ENCODE assay signal across 16 mouse cellular contexts in genomic region chr11:69102403-69102725, GRCm38 (mm10). TPM values are rescaled to one million over a fixed set of nuclear protein-coding genes. Genes with fewer than 3 reads are reported as not detected.
DNase-seq lines count a peak whose midpoint lies in the region; ATAC-seq and TF ChIP-seq lines count a peak whose summit lies in the region.
"Had no signal": no experiment of that assay in that cellular context is flagged by ENCODE, and none has a peak within 500 bp of the region (broad histone marks: within the 10 kb centered on the region; RNA-seq: fewer than 3 reads in every experiment).

No protein-coding gene starts in this region.

- H3K9me3 ChIP-seq in kidney, embryonic 16.5 days (ENCODE audit: low read length): no peaks in the 10 kb centered on the region
- H3K9me3 ChIP-seq: neural tube, embryonic 12.5 days had no signal

- WGBS in thymus, adult 2 months: 98% methylated on average over 7 of the region's 7 CpGs
- WGBS in kidney, embryonic 16.5 days: 92% methylated on average over 7 of the region's 7 CpGs

- H3K4me1 ChIP-seq in thymus, adult 2 months (replicated peaks; ENCODE audit: control insufficient read depth, insufficient read depth, low read length): peaks cover 31% of the 10 kb centered on the region
- peaks cover 32% of the 10 kb centered on the region for H3K4me1 ChIP-seq in kidney, embryonic 16.5 days (ENCODE audit: insufficient read depth, low read length)

- peak; percentile 44 for DNase-seq in cerebellum, adult 11 months
- DNase-seq in layer of hippocampus, adult 11-12 months (ENCODE audit: low spot score): peak; percentile 37
- no peak for DNase-seq in layer of hippocampus, postnatal 36 days
- DNase-seq in thymus, postnatal 4 days: peak; percentile 8
- no peak for DNase-seq in thymus, adult 2 months
- no peak for DNase-seq in kidney, postnatal 4 days
- DNase-seq: embryo, embryonic 11 days; lung, postnatal 36 days; midbrain, embryonic 14.5 days; retina, postnatal 1 day had no signal

- H3K4me2 ChIP-seq in kidney, embryonic 16.5 days (replicated peaks; ENCODE audit: low read depth, low read length): no peak overlapping the region
- H3K4me2 ChIP-seq: neural tube, embryonic 12.5 days had no signal

- H3K27ac ChIP-seq in thymus, adult 2 months (ENCODE audit: control insufficient read depth, insufficient read depth, low read length): no peak overlapping the region
- H3K27ac ChIP-seq in kidney, embryonic 16.5 days (ENCODE audit: low read length): no peak overlapping the region
- H3K27ac ChIP-seq: neural tube, embryonic 12.5 days had no signal

- H3K27me3 ChIP-seq in thymus, adult 2 months (ENCODE audit: control insufficient read depth, insufficient read depth, low read length): no peaks in the 10 kb centered on the region
- H3K27me3 ChIP-seq in kidney, embryonic 16.5 days (ENCODE audit: insufficient read depth, low read length): no peaks in the 10 kb centered on the region
- H3K27me3 ChIP-seq: neural tube, embryonic 12.5 days had no signal

- TF ChIP-seq POLR2A in thymus, adult 2 months (IDR thresholded peaks at IDR 0.05; ENCODE audit: control insufficient read depth, extremely low read depth, insufficient read depth, low read length, poor library complexity): no peak

- no peak overlapping the region for H3K9ac ChIP-seq in kidney, embryonic 16.5 days (replicated peaks; ENCODE audit: low read length)
- H3K9ac ChIP-seq: neural tube, embryonic 12.5 days had no signal

- peaks cover 46% of the 10 kb centered on the region for H3K36me3 ChIP-seq in thymus, adult 2 months (ENCODE audit: control insufficient read depth, insufficient read depth, low read length)
- peaks cover 62% of the 10 kb centered on the region for H3K36me3 ChIP-seq in kidney, embryonic 16.5 days (ENCODE audit: insufficient read depth, low read length)

- ATAC-seq in cerebellum, adult (ENCODE audit: insufficient number of reproducible peaks, low FRiP score, low TSS enrichment): no peak
- ATAC-seq in kidney, embryonic 16.5 days (ENCODE audit: low FRiP score, low TSS enrichment): no peak

- no peak overlapping the region for H3K4me3 ChIP-seq in thymus, adult 2 months (ENCODE audit: control insufficient read depth, insufficient read depth, low read length)
- H3K4me3 ChIP-seq in kidney, embryonic 16.5 days (ENCODE audit: low read length): no peak overlapping the region
- H3K4me3 ChIP-seq: erythroblast, embryonic 14.5 days; neural tube, embryonic 12.5 days had no signal

- no peak for TF ChIP-seq CTCF in thymus, adult 2 months (IDR thresholded peaks at IDR 0.05; ENCODE audit: borderline replicate concordance, control insufficient read depth, extremely low read depth, insufficient read depth, low read length, poor library complexity)

RNA-seq across cellular contexts. Expression of gene Per1, which starts 7.3 kb away (rescaled TPM):
- total RNA-seq in layer of hippocampus, postnatal 36 days (2021): 10 to 100 TPM; 78.2 to 92.8 TPM
- polyA plus RNA-seq in thymus, adult 2 months (2012; rRNA removed): 28.0 and 29.6 TPM in 2 replicates
- polyA plus RNA-seq in kidney, embryonic 16.5 days (2015; fragmentation: Nextera tagmentation; extraction: Ambion mirVana): 11.4 and 15.6 TPM in 2 replicates

RNA-seq across cellular contexts. Expression of gene Vamp2, which starts 14.1 kb away (rescaled TPM):
- total RNA-seq in layer of hippocampus, postnatal 36 days (2021): 100 to 1,000 TPM; 962 to 984 TPM
- polyA plus RNA-seq in thymus, adult 2 months (2012; rRNA removed): 159 and 175 TPM in 2 replicates
- polyA plus RNA-seq in kidney, embryonic 16.5 days (2015; fragmentation: Nextera tagmentation; extraction: Ambion mirVana): 81.5 and 114 TPM in 2 replicates

RNA-seq across cellular contexts. Expression of gene Hes7, which starts 17.8 kb away (rescaled TPM):
- 1 to 10 TPM in 1 of 2 experiments, under 1 TPM in 1; 0.68 to 1.1 TPM for total RNA-seq in layer of hippocampus, postnatal 36 days (2021)
- polyA plus RNA-seq in thymus, adult 2 months (2012; rRNA removed): 0.69 and 1.1 TPM in 2 replicates
- 0.39 and 0.51 TPM in 2 replicates for polyA plus RNA-seq in kidney, embryonic 16.5 days (2015; fragmentation: Nextera tagmentation; extraction: Ambion mirVana)
- total RNA-seq: liver, adult 2 months had no signal

RNA-seq across cellular contexts. Expression of gene 9130213A22Rik, which starts 20.0 kb away (rescaled TPM):
- total RNA-seq in layer of hippocampus, postnatal 36 days (2021): 1 to 10 TPM in 1 of 2 experiments, under 1 TPM in 1; 0.96 to 1.2 TPM
- polyA plus RNA-seq in thymus, adult 2 months (2012; rRNA removed): 0.65 and 1.3 TPM in 2 replicates
- polyA plus RNA-seq in kidney, embryonic 16.5 days (2015; fragmentation: Nextera tagmentation; extraction: Ambion mirVana): 0.33 and 0.42 TPM in 2 replicates
- total RNA-seq: liver, adult 2 months had no signal
- polyA plus RNA-seq: erythroblast, embryonic 14.5 days; neural tube, embryonic 12.5 days had no signal

RNA-seq across cellular contexts. Expression of gene Aloxe3, which starts 23.3 kb away (rescaled TPM):
- total RNA-seq in layer of hippocampus, postnatal 36 days (2021): 1 to 10 TPM; 6.6 to 6.9 TPM
- 2.0 and 2.5 TPM in 2 replicates for polyA plus RNA-seq in thymus, adult 2 months (2012; rRNA removed)
- 0.32 and 0.76 TPM in 2 replicates for polyA plus RNA-seq in kidney, embryonic 16.5 days (2015; fragmentation: Nextera tagmentation; extraction: Ambion mirVana)
- total RNA-seq: heart, postnatal 14 days; liver, adult 2 months had no signal
- polyA plus RNA-seq: neural tube, embryonic 12.5 days had no signal

Comparison
In these comparisons a context has a peak if more than half of its experiments do, and no peak if none do; other contexts are left out.
1. DNase-seq: peak in cerebellum, adult 11 months (single experiment), layer of hippocampus, adult 11-12 months (single experiment) and thymus, postnatal 4 days (single experiment); none in layer of hippocampus, postnatal 36 days (0 of 2), thymus, adult 2 months (single experiment) and kidney, postnatal 4 days (0 of 2).